Mouse (Mus musculus): ENCODE measurements around the gene Fam118b.

DNA sequence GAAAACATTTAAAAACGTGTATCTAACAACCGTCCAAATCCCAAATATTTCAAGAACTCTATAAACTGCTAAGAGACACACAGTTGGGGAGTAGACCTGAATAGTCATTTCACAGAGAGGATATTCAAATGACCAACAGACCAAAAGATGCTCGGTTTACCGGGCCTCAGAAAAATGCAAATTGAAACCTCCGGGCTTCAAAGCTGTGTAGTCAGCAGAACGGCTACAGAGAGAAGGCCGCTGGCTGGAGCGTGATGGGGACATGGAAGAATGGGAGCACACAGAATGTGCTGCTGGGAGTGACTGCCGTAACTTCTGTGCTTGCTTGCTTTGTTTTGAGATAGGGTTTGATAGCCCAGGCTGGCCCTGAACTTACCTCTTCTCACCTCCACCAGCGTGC is 69.3 kb downstream of the Fam118b start:
- TF ChIP-seq POLR2A (IDR thresholded peaks at IDR 0.05; ENCODE audit: low read depth, low read length) = no peak
- TF ChIP-seq CTCF (conservative IDR thresholded peaks at IDR 0.05; ENCODE audit: insufficient read depth, insufficient read length, low read depth, low read length) = no peak
